8 mouse cellular contexts compared by ENCODE assay signal in genomic region chr7:142037553-142038170, GRCm38 (mm10). TPM values are rescaled to one million over a fixed set of nuclear protein-coding genes. Genes with fewer than 3 reads are reported as not detected.
DNase-seq lines count a peak whose midpoint lies in the region; ATAC-seq and TF ChIP-seq lines count a peak whose summit lies in the region.

No protein-coding gene starts in this region.

- 69% methylated on average over 4 of the region's 4 CpGs for WGBS in heart, embryonic 15.5 days
- WGBS in forebrain, embryonic 16.5 days, result 71% methylated on average over 4 of the region's 4 CpGs
- WGBS in kidney, postnatal 0 days, result 80% methylated on average over 4 of the region's 4 CpGs
- 82% methylated on average over 4 of the region's 4 CpGs for WGBS in liver, embryonic 16.5 days (ENCODE audit: insufficient replicate concordance)

- no peaks in the 10 kb centered on the region for H3K9me3 ChIP-seq in heart, embryonic 15.5 days (replicated peaks)
- H3K9me3 ChIP-seq in forebrain, embryonic 16.5 days (ENCODE audit: control insufficient read depth, low read length), result no peaks in the 10 kb centered on the region
- H3K9me3 ChIP-seq in kidney, postnatal 0 days (replicated peaks; ENCODE audit: low read length), result no peaks in the 10 kb centered on the region
- no peaks in the 10 kb centered on the region for H3K9me3 ChIP-seq in liver, embryonic 16.5 days (replicated peaks; ENCODE audit: control insufficient read depth, low read length)

- peak; percentile 77 for TF ChIP-seq CTCF in kidney, postnatal 0 days (IDR thresholded peaks at IDR 0.05; ENCODE audit: low read depth)

- no peak for DNase-seq in heart, adult 11 months
- DNase-seq in cerebellum, adult 11 months, result peak; percentile 53
- DNase-seq in kidney, postnatal 0 days (ENCODE audit: low spot score), result peak; percentile 44
- peak; percentile 16 for DNase-seq in retina, postnatal 7 days (ENCODE audit: low read depth, low spot score)
- no peak for DNase-seq in c-Kit-positive CD71-positive TER-119-positive erythroid progenitor cells, embryonic 14.5 days (ENCODE audit: low spot score)

- H3K27ac ChIP-seq in heart, embryonic 15.5 days, result no peak overlapping the region
- H3K27ac ChIP-seq in forebrain, embryonic 16.5 days (ENCODE audit: low read length), result no peak overlapping the region
- no peak overlapping the region for H3K27ac ChIP-seq in kidney, postnatal 0 days
- H3K27ac ChIP-seq in liver, embryonic 16.5 days (ENCODE audit: low read length), result no peak overlapping the region

- H3K36me3 ChIP-seq in heart, embryonic 15.5 days, result no peaks in the 10 kb centered on the region
- no peaks in the 10 kb centered on the region for H3K36me3 ChIP-seq in forebrain, embryonic 16.5 days (ENCODE audit: control insufficient read depth, insufficient read depth)
- H3K36me3 ChIP-seq in kidney, postnatal 0 days (ENCODE audit: insufficient read depth, low read length), result no peaks in the 10 kb centered on the region
- no peaks in the 10 kb centered on the region for H3K36me3 ChIP-seq in liver, embryonic 16.5 days (ENCODE audit: control insufficient read depth, insufficient read depth)

- no peak overlapping the region for H3K4me2 ChIP-seq in heart, embryonic 15.5 days
- H3K4me2 ChIP-seq in forebrain, embryonic 16.5 days (ENCODE audit: low read length), result no peak overlapping the region
- no peak overlapping the region for H3K4me2 ChIP-seq in kidney, postnatal 0 days (ENCODE audit: low read length)
- H3K4me2 ChIP-seq in liver, embryonic 16.5 days (ENCODE audit: low read depth, low read length), result no peak overlapping the region

- H3K27me3 ChIP-seq in heart, embryonic 15.5 days, result no peaks in the 10 kb centered on the region
- no peaks in the 10 kb centered on the region for H3K27me3 ChIP-seq in forebrain, embryonic 16.5 days (replicated peaks; ENCODE audit: control insufficient read depth, insufficient read depth, low read length)
- no peaks in the 10 kb centered on the region for H3K27me3 ChIP-seq in kidney, postnatal 0 days (ENCODE audit: insufficient read depth, low read length)
- no peaks in the 10 kb centered on the region for H3K27me3 ChIP-seq in liver, embryonic 16.5 days (ENCODE audit: control insufficient read depth, insufficient read depth, low read depth, low read length)

- peak; percentile 37; the same call in 1 of the 2 replicates for ATAC-seq in heart, embryonic 15.5 days (replicated peaks; ENCODE audit: insufficient number of reproducible peaks, insufficient read depth, low FRiP score, low read depth)
- peak; percentile 64; the same call in 1 of the 2 replicates for ATAC-seq in forebrain, embryonic 16.5 days
- ATAC-seq in kidney, postnatal 0 days (replicated peaks; ENCODE audit: low FRiP score, low read depth), result 0 out of 2 replicates have a peak, but pooled peaks have one; percentile 65
- peak; percentile 72 for ATAC-seq in liver, embryonic 16.5 days (ENCODE audit: low read depth)

- peaks cover 37% of the 10 kb centered on the region for H3K4me1 ChIP-seq in heart, embryonic 15.5 days (replicated peaks)
- 0 out of 2 replicates have a peak, but pooled peaks cover 2% of the 10 kb centered on the region for H3K4me1 ChIP-seq in forebrain, embryonic 16.5 days (replicated peaks; ENCODE audit: control insufficient read depth, insufficient read depth, low read length)
- peaks cover 4% of the 10 kb centered on the region; the same call in 1 of the 2 replicates for H3K4me1 ChIP-seq in kidney, postnatal 0 days (replicated peaks; ENCODE audit: insufficient read depth, low read length)
- peaks cover 7% of the 10 kb centered on the region for H3K4me1 ChIP-seq in liver, embryonic 16.5 days (ENCODE audit: control insufficient read depth, low read depth, low read length)

- H3K4me3 ChIP-seq in heart, embryonic 15.5 days, result no peak overlapping the region
- H3K4me3 ChIP-seq in forebrain, embryonic 16.5 days (replicated peaks; ENCODE audit: low read length), result no peak overlapping the region
- H3K4me3 ChIP-seq in kidney, postnatal 0 days (replicated peaks; ENCODE audit: low read depth, low read length), result no peak overlapping the region
- H3K4me3 ChIP-seq in liver, embryonic 16.5 days (ENCODE audit: low read depth, low read length), result no peak overlapping the region

- no peak overlapping the region for H3K9ac ChIP-seq in heart, embryonic 15.5 days
- no peak overlapping the region for H3K9ac ChIP-seq in forebrain, embryonic 16.5 days (replicated peaks; ENCODE audit: low read depth, low read length)
- H3K9ac ChIP-seq in kidney, postnatal 0 days (ENCODE audit: low read depth, low read length), result no peak overlapping the region
- H3K9ac ChIP-seq in liver, embryonic 16.5 days (ENCODE audit: low read depth, low read length), result no peak overlapping the region

RNA-seq across cellular contexts. Expression of gene Mob2, which starts 23.2 kb away (rescaled TPM):
- 43.4 and 52.7 TPM in 2 replicates for polyA plus RNA-seq in heart, embryonic 15.5 days (2015; fragmentation: Nextera tagmentation; extraction: Ambion mirVana)
- 53.2 and 54.2 TPM in 2 replicates for polyA plus RNA-seq in forebrain, embryonic 16.5 days (2015; fragmentation: Nextera tagmentation; extraction: Ambion mirVana)
- 62.8 and 64.3 TPM in 2 replicates for polyA plus RNA-seq in kidney, postnatal 0 days (2015; fragmentation: Nextera tagmentation; extraction: Ambion mirVana)
- 58.9 and 60.7 TPM in 2 replicates for polyA plus RNA-seq in liver, embryonic 16.5 days (2015; fragmentation: Nextera tagmentation; extraction: Ambion mirVana)

RNA-seq across cellular contexts. Expression of gene Dusp8, which starts 58.0 kb away (rescaled TPM):
- 11.5 and 12.2 TPM in 2 replicates for polyA plus RNA-seq in heart, embryonic 15.5 days (2015; fragmentation: Nextera tagmentation; extraction: Ambion mirVana)
- 84.9 and 98.7 TPM in 2 replicates for polyA plus RNA-seq in forebrain, embryonic 16.5 days (2015; fragmentation: Nextera tagmentation; extraction: Ambion mirVana)
- polyA plus RNA-seq in kidney, postnatal 0 days (2015; fragmentation: Nextera tagmentation; extraction: Ambion mirVana), result 2.3 and 2.5 TPM in 2 replicates
- 2.8 TPM in 2 replicates for polyA plus RNA-seq in liver, embryonic 16.5 days (2015; fragmentation: Nextera tagmentation; extraction: Ambion mirVana)

Comparison
In these comparisons a context has a peak if more than half of its experiments do, and no peak if none do; other contexts are left out.
1. DNase-seq: peak in cerebellum, adult 11 months (single experiment), kidney, postnatal 0 days (single experiment) and retina, postnatal 7 days (single experiment); none in heart, adult 11 months (single experiment) and c-Kit-positive CD71-positive TER-119-positive erythroid progenitor cells, embryonic 14.5 days (single experiment).
2. Peak in every context shown above with its lines, with median percentiles within 50 percentile points of each other: ATAC-seq.